Mouse (Mus musculus): Measurements from ENCODE around the gene Cfap126. TPM values are rescaled to one million over a fixed set of nuclear protein-coding genes. Genes with fewer than 3 reads are reported as not detected.

The Cfap126 gene
- total and polyA plus RNA-seq, 3 experiments, result 0.69 to 3.5 TPM; not detected in 1

- no peak overlapping the region for H3K4me3 ChIP-seq (ENCODE audit: control insufficient read depth in 1 of 2, insufficient read depth in 1 of 2, low read depth in 2 of 2, low read length in 2 of 2)
- TF ChIP-seq TAL1 (IDR thresholded peaks at IDR 0.05; ENCODE audit: low read length), result no peak
- no peak for TF ChIP-seq E2F4 (IDR thresholded peaks at IDR 0.05; ENCODE audit: borderline replicate concordance, low read depth, low read length)
- TF ChIP-seq USF1 (IDR thresholded peaks at IDR 0.05; ENCODE audit: low read depth, low read length), result no peak
- TF ChIP-seq ZMIZ1 (IDR thresholded peaks at IDR 0.05; ENCODE audit: low read depth, low read length), result no peak
- no peak for TF ChIP-seq BHLHE40 (IDR thresholded peaks at IDR 0.05; ENCODE audit: borderline replicate concordance, low read depth, low read length)
- TF ChIP-seq ZKSCAN1 (IDR thresholded peaks at IDR 0.05; ENCODE audit: low read depth, low read length), result no peak
- no peaks in the 10 kb centered on the region for H3K9me3 ChIP-seq (replicated peaks; ENCODE audit: insufficient read depth, low read length)
- no peak overlapping the region for H3K9ac ChIP-seq (ENCODE audit: control insufficient read depth, low read depth, low read length, poor library complexity, severe bottlenecking)
- peaks cover 0 to 2% of the 10 kb centered on the region in 2 experiments; a peak in 2 of 4 replicates for H3K4me1 ChIP-seq (ENCODE audit: control insufficient read depth in 1 of 2, insufficient read depth in 2 of 2, low read length in 2 of 2)
- no peak overlapping the region for H3K27ac ChIP-seq (ENCODE audit: control insufficient read depth, low read depth, low read length)
- H3K27me3 ChIP-seq (ENCODE audit: control insufficient read depth in 1 of 2, insufficient read depth in 2 of 2, low read length in 2 of 2), result peaks cover 0 to 1% of the 10 kb centered on the region in 2 experiments; a peak in 3 of 4 replicates
- H3K36me3 ChIP-seq (ENCODE audit: control insufficient read depth in 1 of 2, insufficient read depth in 2 of 2, low read length in 2 of 2), result peaks cover 0 to 4% of the 10 kb centered on the region in 2 experiments; a peak in 1 of 4 replicates
- DNase-seq (ENCODE audit: low read depth, low spot score), result no peak
- no peaks in the 10 kb centered on the region for H3K79me2 ChIP-seq (ENCODE audit: control insufficient read depth, insufficient read depth, low read length, poor library complexity)
These were observed 56.2 kb downstream of the Cfap126 start for GRCm38 (mm10) chr1:171169913-171170312.

- peak; percentile 28 for DNase-seq (ENCODE audit: low read depth, low spot score)
- H3K27ac ChIP-seq (ENCODE audit: control insufficient read depth, low read depth, low read length), result no peak overlapping the region
- peaks cover 0 to 4% of the 10 kb centered on the region in 2 experiments; a peak in 1 of 4 replicates for H3K36me3 ChIP-seq (ENCODE audit: control insufficient read depth in 1 of 2, insufficient read depth in 2 of 2, low read length in 2 of 2)
- H3K27me3 ChIP-seq (ENCODE audit: control insufficient read depth in 1 of 2, insufficient read depth in 2 of 2, low read length in 2 of 2), result peaks cover 5 to 9% of the 10 kb centered on the region in 2 experiments; a peak in 3 of 4 replicates
- peaks cover 0 to 2% of the 10 kb centered on the region in 2 experiments; a peak in 2 of 4 replicates for H3K4me1 ChIP-seq (ENCODE audit: control insufficient read depth in 1 of 2, insufficient read depth in 2 of 2, low read length in 2 of 2)
- H3K79me2 ChIP-seq (ENCODE audit: control insufficient read depth, insufficient read depth, low read length, poor library complexity), result no peaks in the 10 kb centered on the region
- no peak overlapping the region for H3K4me3 ChIP-seq (ENCODE audit: control insufficient read depth in 1 of 2, insufficient read depth in 1 of 2, low read depth in 2 of 2, low read length in 2 of 2)
- H3K9me3 ChIP-seq (replicated peaks; ENCODE audit: insufficient read depth, low read length), result no peaks in the 10 kb centered on the region
- H3K9ac ChIP-seq (ENCODE audit: control insufficient read depth, low read depth, low read length, poor library complexity, severe bottlenecking), result no peak overlapping the region
- TF ChIP-seq SIN3A (IDR thresholded peaks at IDR 0.05; ENCODE audit: low read length) (no peak), TCF12 (IDR thresholded peaks at IDR 0.05; ENCODE audit: low read depth, low read length) (no peak), ZMIZ1 (IDR thresholded peaks at IDR 0.05; ENCODE audit: low read depth, low read length) (no peak), USF2 (IDR thresholded peaks at IDR 0.05; ENCODE audit: borderline replicate concordance in 1 of 2, insufficient read depth in 1 of 2, low read depth in 1 of 2, low read length in 2 of 2) (no peak), RAD21 (IDR thresholded peaks at IDR 0.05; ENCODE audit: low read depth, low read length) (no peak), JUND (IDR thresholded peaks at IDR 0.05; ENCODE audit: low read depth, low read length) (no peak), EP300 (IDR thresholded peaks at IDR 0.05; ENCODE audit: low read depth in 1 of 2, low read length in 2 of 2) (no peak), MEF2A (IDR thresholded peaks at IDR 0.05; ENCODE audit: extremely low read depth, insufficient replicate concordance, low read depth, low read length, poor library complexity, severe bottlenecking) (no peak), CHD2 (IDR thresholded peaks at IDR 0.05; ENCODE audit: low read length) (no peak), MYC (IDR thresholded peaks at IDR 0.05; ENCODE audit: low read depth, low read length) (no peak), TBP (IDR thresholded peaks at IDR 0.05; ENCODE audit: low read depth, low read length) (no peak), ZNF384 (IDR thresholded peaks at IDR 0.05; ENCODE audit: low read depth, low read length) (no peak), POLR2A (IDR thresholded peaks at IDR 0.05; ENCODE audit: control insufficient read depth in 1 of 2, insufficient read depth in 1 of 2, low read depth in 1 of 2, low read length in 2 of 2, poor library complexity in 1 of 2) (no peak), ETS1 (IDR thresholded peaks at IDR 0.05; ENCODE audit: low read depth, low read length) (no peak), MAZ (IDR thresholded peaks at IDR 0.05; ENCODE audit: low read depth, low read length) (no peak), MYB (IDR thresholded peaks at IDR 0.05; ENCODE audit: low read depth, low read length) (no peak), TAL1 (IDR thresholded peaks at IDR 0.05; ENCODE audit: low read length) (no peak), BHLHE40 (IDR thresholded peaks at IDR 0.05; ENCODE audit: borderline replicate concordance, low read depth, low read length) (no peak), MXI1 (IDR thresholded peaks at IDR 0.05; ENCODE audit: low read depth, low read length) (no peak), MAFK (IDR thresholded peaks at IDR 0.05; ENCODE audit: borderline replicate concordance, low read depth, low read length) (no peak)
These were observed 57.4 kb downstream of the Cfap126 start for GRCm38 (mm10) chr1:171171138-171171537.

All from MEL (cell line).